Mouse (Mus musculus) cerebellum, adult 2 months (tissue): Measurements from ENCODE around the gene Mau2. TPM values are rescaled to one million over a fixed set of nuclear protein-coding genes. Genes with fewer than 3 reads are reported as not detected.

Source experiments
- DNase-seq, 2 experiments: peaks; one replicate each; pipeline ENCODE4 v3.0.0; 2021
- H3K27ac ChIP-seq: fragments of 200-500 bp; 2 replicates; pipeline ENCODE4 v1.5.1; 2012; ENCODE audit warnings: low read length, control low read depth, inconsistent platforms; ENCODE audit not compliant: insufficient read depth
- H3K27me3 ChIP-seq: fragments of 200-500 bp; 2 replicates; pipeline ENCODE4 v1.6.1; 2012; ENCODE audit warnings: inconsistent platforms, mild to moderate bottlenecking, low read length, moderate library complexity; ENCODE audit not compliant: control insufficient read depth, insufficient read depth
- H3K4me1 ChIP-seq: fragments of 200-500 bp; 2 replicates; pipeline ENCODE4 v1.6.1; 2011; ENCODE audit warnings: low read length; ENCODE audit not compliant: control insufficient read depth, insufficient read depth
- H3K4me3 ChIP-seq: fragments of 200-500 bp; replicated peaks from 2 replicates; pipeline ENCODE3; 2011; ENCODE audit warnings: mild to moderate bottlenecking, low read depth, low read length, control low read depth; ENCODE audit not compliant: insufficient read depth
- CTCF ChIP-seq: fragments of 200-500 bp; IDR thresholded peaks from 2 replicates; pipeline ENCODE4 v1.5.1; 2011; ENCODE audit warnings: low read depth, mild to moderate bottlenecking, control low read depth, low read length, moderate library complexity, borderline replicate concordance; ENCODE audit not compliant: insufficient read depth
- POLR2A ChIP-seq: fragments of 200-500 bp; IDR thresholded peaks from 2 replicates; pipeline ENCODE4 v1.6.1; 2011; ENCODE audit warnings: low read length, control low read depth, borderline replicate concordance; ENCODE audit not compliant: insufficient read depth
- WGBS: fragments of 180-500 bp; shearing (Covaris S2); methylation state at CpG from one replicate; pipeline ENCODE4 v1.1.7; 2018; 5-methylcytosine and 5-hydroxymethylcytosine counted together
- polyA plus RNA-seq: library from polyadenylated mRNA; depleted of rRNA; stranded (reverse); fragments of >200 nt; gene quantifications from 2 replicates; pipeline ENCODE4 v1.2.3, GENCODE M21; 2012

The Mau2 gene
- polyA plus RNA-seq, 1 experiment: 90.1 TPM

DNA sequence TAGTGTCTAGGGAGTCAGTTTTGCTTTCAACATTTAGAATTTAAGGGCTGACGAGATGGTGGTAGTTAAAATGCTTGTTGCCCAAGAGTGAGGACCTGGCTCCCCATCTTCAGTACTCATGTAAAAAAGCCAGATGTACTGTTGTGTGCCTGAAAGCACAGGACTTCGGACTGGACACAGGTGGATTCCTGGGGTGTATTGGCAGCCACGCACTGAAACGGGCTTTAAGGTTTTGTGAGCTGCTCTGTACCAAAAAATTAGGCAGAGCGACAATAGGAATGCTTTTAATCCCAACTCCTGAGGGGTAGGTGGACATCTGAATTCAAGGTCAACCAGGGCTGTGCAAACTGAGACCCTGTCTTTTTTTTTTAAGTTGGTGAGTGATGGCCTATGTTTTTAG, 1.5 kb upstream of the Mau2 start:
- Histone ChIP-seq H3K4me1 (peaks cover 7% of the 10 kb centered on the region), H3K4me3 (peak overlapping the region; percentile 93), H3K27ac (no peak overlapping the region), H3K27me3 (no peaks in the 10 kb centered on the region)
- no peak for TF ChIP-seq CTCF
- no peak for TF ChIP-seq POLR2A
- 51% methylated on average over 5 of the region's 5 CpGs for WGBS
- DNase-seq: no peak

GRCm38 (mm10) chr8:70041885-70042546, 518 bp downstream of the Mau2 start:
- DNase-seq: no peak
- peaks cover 15% of the 10 kb centered on the region; the same call in 1 of the 2 replicates for H3K4me1 ChIP-seq
- 1% methylated on average over 47 of the region's 47 CpGs for WGBS
- H3K27me3 ChIP-seq: no peaks in the 10 kb centered on the region
- peak overlapping the region; percentile 74 for H3K27ac ChIP-seq
- H3K4me3 ChIP-seq: peak overlapping the region; percentile 93
- no peak for TF ChIP-seq POLR2A
- no peak for TF ChIP-seq CTCF

GRCm38 (mm10) chr8:70037994-70038393, 4.5 kb downstream of the Mau2 start:
- no peak overlapping the region for H3K27ac ChIP-seq
- 67% methylated on average over 1 of the region's 1 CpGs for whole genome bisulfite sequencing
- DNase-seq: no peak
- H3K4me3 ChIP-seq: no peak overlapping the region
- peaks cover 15% of the 10 kb centered on the region; the same call in 1 of the 2 replicates for H3K4me1 ChIP-seq
- no peaks in the 10 kb centered on the region for H3K27me3 ChIP-seq
- no peak for TF ChIP-seq POLR2A
- TF ChIP-seq CTCF: no peak

DNA sequence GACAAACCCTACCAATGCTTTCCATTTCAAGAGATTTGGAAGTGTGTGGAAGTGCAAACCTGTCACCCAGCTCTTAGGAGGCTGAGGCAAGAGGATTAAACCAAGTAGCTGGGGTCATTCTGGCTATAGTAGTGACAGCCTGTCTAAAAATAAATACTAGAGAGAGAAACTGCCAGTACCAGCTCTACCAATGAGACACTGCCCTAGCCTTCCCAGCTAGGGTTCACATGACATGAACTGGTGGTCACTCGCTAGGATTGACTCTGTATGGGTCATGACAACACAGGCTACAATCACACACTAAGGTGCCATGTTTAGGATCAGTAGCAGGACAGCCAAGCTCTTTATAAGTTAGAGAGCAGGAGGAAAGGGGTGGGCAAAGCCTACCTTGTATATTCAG, 12.3 kb downstream of the Mau2 start:
- H3K27me3 ChIP-seq: no peaks in the 10 kb centered on the region
- no peak for TF ChIP-seq POLR2A
- TF ChIP-seq CTCF: no peak
- DNase-seq: no peak
- H3K4me3 ChIP-seq: no peak overlapping the region
- WGBS: 86% methylated on average over 1 of the region's 1 CpGs
- no peak overlapping the region for H3K27ac ChIP-seq
- H3K4me1 ChIP-seq: no peaks in the 10 kb centered on the region

GRCm38 (mm10) chr8:70026151-70026550, 16.4 kb downstream of the Mau2 start:
- 89% methylated on average over 2 of the region's 2 CpGs for WGBS
- H3K4me3 ChIP-seq: no peak overlapping the region
- no peaks in the 10 kb centered on the region for H3K27me3 ChIP-seq
- no peaks in the 10 kb centered on the region for H3K4me1 ChIP-seq
- no peak for DNase-seq
- H3K27ac ChIP-seq: no peak overlapping the region
- TF ChIP-seq CTCF: no peak
- TF ChIP-seq POLR2A: no peak

DNA sequence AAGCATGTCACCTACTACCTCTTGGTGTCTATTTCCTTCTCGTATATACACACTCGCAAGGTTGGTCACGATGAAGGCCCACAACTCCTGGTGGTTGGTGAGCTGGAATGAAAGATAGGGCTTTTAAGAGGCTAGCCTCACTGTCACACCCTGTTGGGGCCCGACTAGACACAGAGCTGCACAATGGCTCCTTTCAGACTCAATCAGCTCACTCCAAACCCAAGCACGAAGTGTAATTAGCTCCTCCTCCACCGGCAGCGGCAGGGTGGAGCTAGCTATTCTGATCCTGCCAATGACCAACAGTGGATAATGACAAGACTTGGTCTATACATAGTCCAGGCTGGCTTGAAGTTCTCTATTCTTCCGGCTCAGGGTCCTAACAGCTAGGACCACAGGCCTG, 18.9 kb downstream of the Mau2 start:
- WGBS: 67% methylated on average over 8 of the region's 8 CpGs
- Histone ChIP-seq H3K4me1 (peaks cover 6% of the 10 kb centered on the region; the same call in 1 of the 2 replicates), H3K4me3 (no peak overlapping the region), H3K27me3 (no peaks in the 10 kb centered on the region), H3K27ac (no peak overlapping the region)
- DNase-seq: no peak
- TF ChIP-seq CTCF (no peak), POLR2A (no peak)

DNA sequence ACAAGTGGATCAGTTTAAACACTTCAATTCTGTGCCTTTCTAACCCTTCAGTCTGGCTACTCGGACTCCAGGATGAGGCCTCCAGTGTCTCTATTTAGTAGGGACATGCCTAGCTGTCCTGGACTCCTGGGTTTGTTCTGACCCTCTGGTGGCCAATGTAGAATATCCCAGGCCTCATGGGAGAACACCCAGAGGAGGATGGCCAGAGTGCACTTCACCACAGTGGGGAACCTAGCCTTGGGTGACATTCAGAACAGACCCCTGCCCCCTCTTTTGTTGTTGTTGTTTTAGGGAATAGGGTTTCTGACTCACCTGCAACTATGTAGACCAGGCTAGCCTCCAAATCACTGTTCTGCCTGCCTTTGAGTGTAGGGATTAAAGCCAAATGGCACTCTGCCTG, 27.5 kb downstream of the Mau2 start:
- 70% methylated on average over 1 of the region's 1 CpGs for WGBS
- Histone ChIP-seq H3K4me1 (peaks cover 6% of the 10 kb centered on the region; the same call in 1 of the 2 replicates), H3K27ac (no peak overlapping the region), H3K27me3 (no peaks in the 10 kb centered on the region), H3K4me3 (no peak overlapping the region)
- DNase-seq: no peak
- no peak for TF ChIP-seq POLR2A
- TF ChIP-seq CTCF: no peak

- H3K4me1 ChIP-seq: no peaks in the 10 kb centered on the region
- WGBS: 85% methylated on average over 1 of the region's 1 CpGs
- no peak for DNase-seq
- no peak for TF ChIP-seq CTCF
- no peak for TF ChIP-seq POLR2A
- H3K4me3 ChIP-seq: no peak overlapping the region
- H3K27me3 ChIP-seq: no peaks in the 10 kb centered on the region
- no peak overlapping the region for H3K27ac ChIP-seq
Observed at GRCm38 (mm10) chr8:70012763-70013162, 29.8 kb downstream of the Mau2 start.
